Mouse (Mus musculus) bone marrow macrophage, adult 2 months (primary cell): ENCODE measurements around the gene Zbtb48.

Experiments
- CTCF ChIP-seq: IDR thresholded peaks from 2 replicates; pipeline ENCODE4 v1.5.1; 2012; ENCODE audit warnings: low read depth, mild to moderate bottlenecking, low read length, moderate library complexity
- POLR2A ChIP-seq: IDR thresholded peaks from 2 replicates; pipeline ENCODE4 v1.6.1; 2012; ENCODE audit warnings: mild to moderate bottlenecking, low read depth, low read length, borderline replicate concordance

DNA sequence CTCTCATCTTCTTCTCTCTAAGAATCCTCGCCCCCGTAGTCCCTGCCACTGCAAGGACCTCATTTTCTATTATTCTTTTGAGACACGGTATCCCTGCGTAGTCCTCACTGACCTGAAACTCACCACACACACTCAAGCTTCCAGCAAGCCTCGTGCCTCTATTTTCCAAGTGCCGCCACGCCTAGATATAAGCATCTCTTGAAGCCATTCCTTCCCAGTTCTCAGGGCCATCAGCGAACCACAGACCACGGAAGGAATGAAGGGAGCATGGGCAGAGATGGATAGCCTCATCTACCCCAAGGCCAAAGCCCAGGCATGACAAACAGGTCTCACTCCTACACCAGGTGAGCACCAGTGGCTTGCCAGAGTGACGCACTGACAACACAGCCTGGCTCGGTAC, 2.9 kb downstream of the Zbtb48 start:
- TF ChIP-seq CTCF, result no peak
- no peak for TF ChIP-seq POLR2A
